Mouse (Mus musculus): ENCODE data around the gene Asb4.

DNA sequence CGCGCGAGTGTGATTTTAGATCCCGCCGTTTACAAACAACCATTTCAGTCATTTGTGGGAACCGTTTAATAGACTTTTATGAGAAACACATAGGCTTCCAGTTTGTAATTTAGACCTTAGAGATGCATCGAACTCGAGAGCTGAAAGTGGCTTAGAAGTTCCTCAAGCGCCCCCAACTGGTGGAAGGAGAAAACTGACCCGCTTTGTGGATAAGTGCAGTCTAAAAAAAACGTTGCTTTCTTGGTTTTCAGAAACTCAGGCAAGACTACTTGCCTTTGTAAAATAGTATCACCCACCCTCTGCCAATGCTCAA is 948 bp downstream of the Asb4 start:
- peak; percentile 59 for TF ChIP-seq CTCF (conservative IDR thresholded peaks at IDR 0.05; ENCODE audit: insufficient read depth, insufficient read length, low read depth, low read length)
- TF ChIP-seq POLR2A (IDR thresholded peaks at IDR 0.05; ENCODE audit: low read depth, low read length) = no peak

All from kidney, adult 2 months (tissue).